Mouse (Mus musculus) 3134 (cell line): ENCODE measurements around the gene Gm2381.
"Not testable (repeated sequence)": the region's sequence is repeated elsewhere in the genome, so short reads cannot be mapped to it uniquely, and the experiment has no call there.

Experiments
- DNase-seq: peaks from one replicate; pipeline ENCODE4 v3.0.0-alpha.2; 2011; ENCODE audit warnings: low spot score; ENCODE audit not compliant: insufficient read length; ENCODE audit errors: extremely low read depth

Gm2381 gene

DNA sequence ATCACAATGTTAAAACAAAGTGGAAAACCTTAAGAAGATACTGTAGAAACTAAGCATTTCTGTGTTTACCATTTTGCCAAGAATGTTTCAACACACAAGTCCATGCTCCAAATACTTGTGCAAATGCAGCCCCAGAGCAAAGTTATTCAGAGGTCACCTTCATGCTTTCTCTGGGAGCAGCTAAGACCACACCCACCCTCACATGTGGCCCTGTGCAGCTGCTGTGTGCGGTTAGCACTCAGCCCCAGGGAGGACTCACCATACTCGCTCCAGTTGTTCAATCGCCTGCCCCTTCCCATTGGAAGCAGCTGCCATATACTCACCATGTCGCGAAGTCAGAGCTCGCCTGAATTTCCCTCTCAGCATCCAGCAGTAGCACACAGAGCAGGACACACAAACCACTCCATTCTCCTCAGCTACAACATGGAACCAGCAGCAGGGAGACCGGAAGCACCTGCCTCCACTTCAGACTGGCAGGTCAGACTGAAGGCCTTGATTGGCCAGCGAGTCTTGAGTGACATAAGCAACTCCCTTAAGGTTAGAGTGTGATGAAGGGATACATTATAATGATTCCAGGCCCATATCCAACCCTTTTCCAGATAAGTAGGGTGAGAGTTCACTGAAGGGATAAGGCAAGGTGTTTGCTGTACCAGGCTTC is at the start of gene Gm2381:
Gene Gm2381, minus strand, starts transcription at position 434 of the 658 bp plus-strand sequence.
- DNase-seq, result peak; percentile 54

DNA sequence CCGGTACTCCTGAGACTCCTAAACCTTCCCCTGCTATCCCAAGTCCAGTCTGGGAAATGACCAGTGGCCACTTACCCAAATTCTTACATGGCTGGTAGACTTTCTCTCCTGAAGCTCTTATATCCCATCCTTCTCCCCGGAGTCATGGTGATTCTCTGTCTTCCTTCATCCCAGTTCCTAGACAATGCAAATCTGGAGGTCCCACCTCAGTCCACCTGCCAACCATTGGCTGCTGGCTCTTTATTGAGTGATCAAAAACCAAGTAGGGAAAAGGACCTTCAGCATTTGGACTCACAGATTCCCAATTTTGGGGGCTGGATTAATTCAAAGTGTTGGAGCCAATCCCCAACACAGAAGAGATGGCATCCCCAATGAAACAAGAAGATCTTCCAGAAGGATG is 31.0 kb upstream of the Gm2381 start:
- DNase-seq, result not testable (repeated sequence)

DNA sequence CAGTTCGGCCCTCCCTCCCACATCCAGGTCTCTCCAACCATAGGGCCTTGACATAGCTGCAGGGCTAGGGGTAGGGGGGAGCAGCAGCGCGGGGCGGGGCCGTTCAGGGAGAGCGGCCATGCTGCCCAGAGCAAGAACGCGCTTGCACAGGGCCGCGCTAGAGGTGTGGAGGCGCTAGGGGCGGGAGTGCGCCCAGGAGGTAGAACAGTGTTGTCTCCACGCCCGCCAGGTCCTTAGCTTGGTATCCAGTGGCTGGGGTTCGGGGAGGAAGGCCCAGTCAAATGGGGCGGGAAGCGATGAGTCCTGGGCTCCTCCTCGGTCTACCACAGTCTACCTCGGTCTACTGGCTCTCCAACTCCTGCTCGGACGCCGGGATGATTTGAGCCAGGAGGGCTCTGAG is 11.1 kb upstream of the Gm2381 start:
- no peak for DNase-seq

DNA sequence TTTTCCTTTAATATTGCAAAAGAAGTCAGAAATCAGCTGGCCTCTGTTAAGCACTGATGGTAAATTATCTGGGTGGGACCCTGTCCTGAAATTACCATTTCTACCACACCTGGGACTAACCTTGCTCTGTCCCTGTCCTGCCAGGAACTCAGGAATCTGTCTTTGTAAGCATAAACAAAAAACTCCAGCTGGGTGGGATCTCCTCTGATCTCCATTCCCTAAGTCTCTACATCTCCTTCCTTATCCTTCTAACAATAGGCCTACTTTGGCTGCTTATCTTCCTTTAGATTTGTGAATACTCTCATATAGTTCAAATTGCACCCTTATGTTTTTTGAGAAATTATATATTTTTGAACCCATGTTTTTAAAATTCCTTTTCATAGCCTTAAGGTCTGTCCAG is 28.7 kb downstream of the Gm2381 start:
- DNase-seq, result not testable (repeated sequence)

DNA sequence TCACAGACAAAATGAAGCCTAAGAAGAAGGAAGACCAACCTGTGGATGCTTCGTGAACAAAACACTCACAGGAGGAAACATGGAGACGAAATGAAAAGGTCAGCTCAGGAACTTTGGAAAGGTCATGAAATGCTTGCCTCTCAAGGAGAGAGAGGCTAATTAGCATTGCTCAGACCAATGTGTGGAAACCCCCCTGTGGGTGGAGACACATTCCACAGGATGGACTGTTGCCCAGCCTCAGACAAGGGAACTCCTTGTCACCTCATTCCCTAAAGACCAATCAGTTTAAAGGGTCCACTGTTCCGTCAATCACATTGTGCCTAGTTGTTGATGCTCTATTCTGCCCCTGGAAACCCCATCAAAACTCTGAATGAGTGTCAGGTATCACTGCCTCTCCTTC is 34.8 kb downstream of the Gm2381 start:
- no peak for DNase-seq

DNA sequence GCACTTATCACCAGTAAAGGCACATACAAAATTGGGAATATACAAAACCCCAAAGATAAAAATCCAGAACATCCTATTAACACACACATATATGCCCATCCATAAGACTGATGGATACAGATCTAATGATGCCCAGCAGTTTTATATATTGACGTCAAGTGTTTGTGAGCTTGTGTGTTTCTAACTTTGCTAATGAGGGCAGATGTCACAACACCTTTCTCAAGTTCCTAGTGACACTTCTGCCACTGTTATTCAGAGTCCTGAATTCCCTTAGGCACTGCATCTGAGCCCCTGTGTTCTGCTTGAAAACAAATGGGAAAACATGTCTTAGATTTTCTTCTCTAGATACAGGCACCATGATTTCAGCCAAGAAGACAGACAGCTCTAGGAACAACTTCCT is 73.6 kb downstream of the Gm2381 start, which contains the start of gene Vmn2r62:
Gene Vmn2r62, minus strand, starts transcription at position 101 of the 400 bp plus-strand sequence.
- not testable (repeated sequence) for DNase-seq
